Mouse (Mus musculus) gastrocnemius, postnatal 36 days (tissue): ENCODE results near the gene Samd4. TPM values are rescaled to one million over a fixed set of nuclear protein-coding genes. Genes with fewer than 3 reads are reported as not detected.

Experiments
- DNase-seq, 2 experiments: peaks; one replicate each; pipeline ENCODE4 v3.0.0; 2022
- intact Hi-C: fragments of 180-260 bp; cut with DNase I; formaldehyde crosslinking; loops from one replicate; pipeline ENCODE4 v1.15.1; 2025
- total RNA-seq, 2 experiments: library from RNA; stranded (reverse); gene quantifications; 2 replicates each; pipeline ENCODE4 v1.2.3; 2021

The Samd4 gene
- total RNA-seq, 2 experiments from 2014 or later: 37.4 to 45.7 TPM

GRCm38 (mm10) chr14:46984542-46985125 lies 102.0 kb downstream of the Samd4 start:
- intact Hi-C loops: no loop called here
- DNase-seq: no peak

GRCm38 (mm10) chr14:46989694-46990093 lies 107.0 kb downstream of the Samd4 start:
- intact Hi-C loops: no loop called here
- DNase-seq: no peak

- DNase-seq: no peak
- intact Hi-C loops: no loop called here
Observed at GRCm38 (mm10) chr14:46990450-46990849, 107.8 kb downstream of the Samd4 start.

- DNase-seq: no peak
- intact Hi-C loops: no loop called here
Observed at GRCm38 (mm10) chr14:46994704-46995103, 112.0 kb downstream of the Samd4 start.

GRCm38 (mm10) chr14:46999321-47000025 lies 116.8 kb downstream of the Samd4 start:
- intact Hi-C loops: loop anchor here (5.0 kb wide), 1 partner anchor 88 kb away; no protein-coding TSS in a partner anchor
- DNase-seq: peak in 1 of 2 experiments; percentile 21

GRCm38 (mm10) chr14:47000096-47000736 lies 117.6 kb downstream of the Samd4 start:
- intact Hi-C loops: loop anchor here (5.0 kb wide), 1 partner anchor 87 kb away; no protein-coding TSS in a partner anchor
- DNase-seq: no peak

- intact Hi-C loops: loop anchor here (5.0 kb wide), 1 partner anchor 86 kb away; no protein-coding TSS in a partner anchor
- no peak for DNase-seq
Observed at GRCm38 (mm10) chr14:47000786-47001761, 118.4 kb downstream of the Samd4 start.

- no peak for DNase-seq
- intact Hi-C loops: loop anchor here (5.0 kb wide), 1 partner anchor 83 kb away; no protein-coding TSS in a partner anchor
Observed at GRCm38 (mm10) chr14:47004161-47004560, 121.5 kb downstream of the Samd4 start.

- intact Hi-C loops: loop anchor here (5.0 kb wide), 1 partner anchor 51 kb away; no protein-coding TSS in a partner anchor
- DNase-seq: no peak
Observed at GRCm38 (mm10) chr14:47011171-47012139, 128.8 kb downstream of the Samd4 start.

- intact Hi-C loops: no loop called here
- DNase-seq: no peak
Observed at GRCm38 (mm10) chr14:47015618-47016017, 133.0 kb downstream of the Samd4 start.

GRCm38 (mm10) chr14:47017658-47018057 lies 135.0 kb downstream of the Samd4 start:
- intact Hi-C loops: no loop called here
- no peak for DNase-seq

- no peak for DNase-seq
- intact Hi-C loops: no loop called here
Observed at GRCm38 (mm10) chr14:47020886-47021285, 138.2 kb downstream of the Samd4 start.

- no peak for DNase-seq
- intact Hi-C loops: no loop called here
Observed at GRCm38 (mm10) chr14:47023529-47023928, 140.9 kb downstream of the Samd4 start.

- intact Hi-C loops: no loop called here
- no peak for DNase-seq
Observed at GRCm38 (mm10) chr14:47027431-47028118, 144.9 kb downstream of the Samd4 start.

- intact Hi-C loops: no loop called here
- no peak for DNase-seq
Observed at GRCm38 (mm10) chr14:47031542-47031941, 148.9 kb downstream of the Samd4 start.

- DNase-seq: no peak
- intact Hi-C loops: no loop called here
Observed at GRCm38 (mm10) chr14:47032140-47032539, 149.5 kb downstream of the Samd4 start.

- intact Hi-C loops: no loop called here
- DNase-seq: no peak
Observed at GRCm38 (mm10) chr14:47033423-47033822, 150.8 kb downstream of the Samd4 start.

GRCm38 (mm10) chr14:47041699-47042098 lies 159.0 kb downstream of the Samd4 start:
- intact Hi-C loops: no loop called here
- no peak for DNase-seq
